Mouse (Mus musculus) stomach, embryonic 16.5 days (tissue): ENCODE results near the gene Sema6b. TPM values are rescaled to one million over a fixed set of nuclear protein-coding genes. Genes with fewer than 3 reads are reported as not detected.

Source experiments
- ATAC-seq: fragments of 200-750 bp; cut with Nextera tagmentation; 2 replicates; pipeline ENCODE4 v1.8.0; 2017; ENCODE audit warnings: moderate number of reproducible peaks, moderate TSS enrichment; ENCODE audit not compliant: insufficient read depth, low FRiP score
- H3K27ac ChIP-seq: fragments of 300-500 bp; sonication (generic); 2 replicates; pipeline ENCODE4 v1.5.1; 2014; ENCODE audit warnings: low read length
- H3K27me3 ChIP-seq: fragments of 300-500 bp; sonication (generic); 2 replicates; pipeline ENCODE4 v1.6.1; 2014; ENCODE audit warnings: low read length, control low read depth, mixed read lengths; ENCODE audit not compliant: control insufficient read depth, insufficient read depth
- H3K36me3 ChIP-seq: fragments of 300-500 bp; sonication (generic); 2 replicates; pipeline ENCODE4 v1.6.1; 2014; ENCODE audit warnings: low read length; ENCODE audit not compliant: control insufficient read depth, insufficient read depth
- H3K4me1 ChIP-seq: fragments of 300-500 bp; sonication (generic); 2 replicates; pipeline ENCODE4 v1.6.1; 2014; ENCODE audit warnings: low read length, control low read depth, mixed read lengths; ENCODE audit not compliant: control insufficient read depth, insufficient read depth
- H3K4me2 ChIP-seq: fragments of 300-500 bp; sonication (generic); 2 replicates; pipeline ENCODE4 v1.6.1; 2014; ENCODE audit warnings: low read depth, low read length, mixed read lengths
- H3K4me3 ChIP-seq: fragments of 300-500 bp; sonication (generic); replicated peaks from 2 replicates; pipeline ENCODE4 v1.5.1; 2014; ENCODE audit warnings: mild to moderate bottlenecking, low read length
- H3K9ac ChIP-seq: fragments of 300-500 bp; sonication (generic); 2 replicates; pipeline ENCODE4 v1.6.1; 2014; ENCODE audit warnings: low read length
- H3K9me3 ChIP-seq: fragments of 300-500 bp; sonication (generic); replicated peaks from 2 replicates; pipeline ENCODE4 v1.6.1; 2016; ENCODE audit warnings: low read length, control low read depth; ENCODE audit not compliant: control insufficient read depth
- WGBS: fragments of 180-500 bp; shearing (Covaris S2); extraction: QIAGEN DNeasy Blood & Tissue Kit; methylation state at CpG from one replicate; pipeline ENCODE4 v1.1.7; 2014; 5-methylcytosine and 5-hydroxymethylcytosine counted together
- polyA plus RNA-seq: library from polyadenylated mRNA; unstranded; fragments of >200 nt; fragmentation: Nextera tagmentation; extraction: Ambion mirVana; gene quantifications from 2 replicates; pipeline ENCODE4 v1.2.1, GENCODE M21; 2015

Gene Sema6b
- 0.50 and 0.71 TPM in 2 replicates for polyA plus RNA-seq

DNA sequence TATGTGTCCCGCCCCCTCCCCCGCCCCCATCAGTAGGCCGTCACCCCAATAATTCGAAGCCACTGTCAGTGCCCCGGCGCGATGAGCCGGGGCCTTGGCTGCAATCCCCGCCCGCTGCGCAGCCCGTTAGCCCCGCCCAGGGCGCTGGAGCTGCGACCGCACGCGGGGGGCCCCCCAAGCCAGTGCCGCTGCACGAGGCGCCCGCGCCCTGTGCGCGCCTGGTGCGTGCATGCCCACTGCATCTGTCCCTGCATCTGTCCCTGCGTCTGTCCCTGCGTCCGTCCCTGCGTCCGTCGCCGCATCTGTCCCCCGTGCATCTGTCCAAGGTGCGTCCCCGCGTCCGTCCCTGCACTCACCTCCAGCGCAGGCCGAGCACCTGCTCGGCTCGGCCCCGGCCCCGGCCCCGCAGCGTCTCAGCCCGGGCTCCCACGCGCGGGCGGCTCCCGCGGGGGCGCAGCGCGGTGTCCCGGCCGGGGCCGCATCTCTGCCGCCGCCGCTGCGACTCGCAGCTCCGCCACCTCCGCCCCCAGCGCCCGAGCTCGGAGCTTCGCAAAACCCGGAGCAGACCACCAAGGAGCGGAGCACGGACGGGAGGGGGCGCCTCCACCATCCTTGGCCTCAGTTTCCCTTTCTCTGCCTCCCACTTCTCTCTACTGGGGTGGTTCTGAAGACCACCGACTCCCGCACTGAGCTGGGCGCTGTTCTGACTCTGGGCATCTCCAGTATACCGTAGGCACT is at the start of gene Sema6b:
Gene Sema6b (minus strand): TSS at position 486 of the 738 bp plus-strand sequence.
- Histone ChIP-seq H3K36me3 (no peaks in the 10 kb centered on the region), H3K9ac (peak within 1 kb of the TSS; percentile 69), H3K27me3 (peaks cover 35% of the 10 kb centered on the region), H3K4me2 (peak within 1 kb of the TSS; percentile 99), H3K4me3 (peak within 1 kb of the TSS; percentile 63), H3K9me3 (no peaks in the 10 kb centered on the region), H3K4me1 (peaks cover 17% of the 10 kb centered on the region), H3K27ac (no peak within 1 kb of the TSS)
- WGBS, result 2% methylated on average over 79 of the region's 79 CpGs
- ATAC-seq, result peak; percentile 7; the same call in 1 of the 2 replicates

DNA sequence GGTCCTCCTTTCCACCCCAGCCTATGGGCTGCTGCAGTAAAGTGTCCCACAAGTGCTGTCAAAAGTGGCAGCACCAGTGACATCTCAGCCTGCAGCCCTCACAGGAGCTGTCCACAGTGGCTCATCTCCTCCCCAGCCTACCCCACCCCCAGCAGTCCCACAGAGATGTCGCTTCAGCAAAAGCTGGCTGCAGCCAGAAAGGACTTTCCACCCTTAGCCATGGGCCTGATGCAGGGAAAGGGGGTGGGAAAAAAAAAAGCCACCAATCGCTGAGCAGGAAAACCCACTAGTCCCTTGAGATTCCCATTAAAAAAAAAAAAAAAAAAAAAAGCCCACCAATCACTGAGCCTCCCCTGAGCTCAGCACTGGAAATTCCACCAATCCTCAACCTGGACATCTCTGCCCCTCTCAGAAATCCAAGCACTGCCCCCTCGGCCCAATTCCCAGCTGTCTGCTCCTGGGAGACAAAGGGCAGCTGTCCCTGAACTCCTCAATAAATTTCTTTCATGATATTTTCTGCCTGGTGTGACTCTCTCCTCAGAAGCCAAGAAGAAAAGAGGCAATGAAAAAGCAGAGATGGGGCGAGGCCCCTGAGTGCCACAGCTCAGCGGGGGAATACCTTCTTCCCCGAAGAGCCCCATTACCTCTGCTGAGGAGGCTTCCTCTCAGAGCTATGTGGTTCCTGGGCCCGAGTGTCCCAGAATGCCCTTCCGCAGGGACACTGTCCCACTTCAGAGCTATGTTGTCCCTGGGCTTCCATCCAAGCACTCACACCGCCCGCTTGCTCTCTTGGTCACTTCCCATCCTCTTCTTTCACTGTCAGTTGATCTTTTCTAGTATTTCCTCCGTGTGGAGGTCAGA is 45.4 kb upstream of the Sema6b start:
- Histone ChIP-seq H3K27me3 (no peaks in the 10 kb centered on the region), H3K4me1 (peaks cover 23% of the 10 kb centered on the region), H3K9ac (peak overlapping the region; percentile 53), H3K36me3 (peaks cover 15% of the 10 kb centered on the region; the same call in 1 of the 2 replicates), H3K4me3 (no peak overlapping the region), H3K4me2 (peak overlapping the region; percentile 93; the same call in 1 of the 2 replicates), H3K27ac (peak overlapping the region; percentile 90), H3K9me3 (no peaks in the 10 kb centered on the region)
- WGBS, result 32% methylated on average over 11 of the region's 11 CpGs
- peak; percentile 78 for ATAC-seq

DNA sequence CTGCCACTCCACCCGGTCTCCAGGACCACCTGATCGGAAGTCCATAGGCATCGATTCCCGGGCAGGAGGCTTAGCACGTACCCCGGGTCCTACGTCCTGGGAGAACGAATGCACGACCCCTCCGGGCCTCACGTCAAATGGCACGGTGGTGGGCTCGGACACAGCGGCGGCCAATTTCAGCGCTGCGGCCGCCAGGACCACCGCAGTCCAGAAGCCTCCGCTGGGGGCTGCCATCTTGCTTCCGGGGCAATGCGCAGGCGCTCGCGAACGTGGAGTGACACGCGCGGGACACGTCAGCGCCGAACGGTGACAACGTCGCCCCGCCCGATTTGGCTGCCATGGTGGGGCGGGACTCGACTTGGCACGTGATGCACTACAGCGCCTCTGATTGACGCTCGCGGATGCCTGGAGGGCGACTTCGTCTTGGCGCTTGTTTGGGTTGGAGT is 43.5 kb upstream of the Sema6b start, which contains the start of gene Mydgf:
Gene Mydgf (minus strand): TSS at position 263 of the 446 bp plus-strand sequence.
- WGBS, result 0% methylated on average over 47 of the region's 47 CpGs
- peak; percentile 92 for ATAC-seq
- 0 out of 2 replicates have a peak, but pooled peaks cover 7% of the 10 kb centered on the region for H3K36me3 ChIP-seq
- peak within 1 kb of the TSS; percentile 77 for H3K27ac ChIP-seq
- H3K27me3 ChIP-seq, result no peaks in the 10 kb centered on the region
- H3K4me1 ChIP-seq, result peaks cover 23% of the 10 kb centered on the region
- no peaks in the 10 kb centered on the region for H3K9me3 ChIP-seq
- H3K4me2 ChIP-seq, result peak within 1 kb of the TSS; percentile 93
- H3K9ac ChIP-seq, result peak within 1 kb of the TSS; percentile 85
- H3K4me3 ChIP-seq, result peak within 1 kb of the TSS; percentile 82

- ATAC-seq, result peak; percentile 21; the same call in 1 of the 2 replicates
- Histone ChIP-seq H3K36me3 (peaks cover 6% of the 10 kb centered on the region; the same call in 1 of the 2 replicates), H3K4me2 (peak overlapping the region; percentile 93), H3K27me3 (no peaks in the 10 kb centered on the region), H3K4me1 (peaks cover 23% of the 10 kb centered on the region), H3K27ac (peak overlapping the region; percentile 72), H3K9ac (peak overlapping the region; percentile 85), H3K9me3 (no peaks in the 10 kb centered on the region), H3K4me3 (peak overlapping the region; percentile 82)
- WGBS, result 3% methylated on average over 14 of the region's 14 CpGs
Measured at GRCm38 (mm10) chr17:56182975-56183657, 43.0 kb upstream of the Sema6b start.

DNA sequence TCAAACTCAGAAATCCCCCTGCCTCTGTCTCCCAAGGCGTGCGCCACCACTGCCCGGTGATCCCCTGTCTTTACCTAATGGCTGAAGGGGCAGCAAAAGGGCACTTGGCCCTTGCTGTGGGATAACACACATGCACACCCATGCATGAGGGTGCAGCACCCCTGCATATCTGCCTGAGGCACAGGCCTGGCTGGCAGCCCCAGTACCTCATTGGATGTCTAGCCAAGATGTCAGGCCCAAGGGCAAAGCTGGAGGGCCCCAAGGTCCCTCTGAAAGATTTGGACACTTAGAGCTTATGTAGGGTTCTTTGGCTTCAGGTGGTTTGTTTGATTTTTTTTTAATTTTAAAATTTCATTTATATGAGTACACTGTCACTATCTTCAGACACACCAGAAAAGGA is 35.3 kb upstream of the Sema6b start:
- Histone ChIP-seq H3K4me3 (no peak overlapping the region), H3K9me3 (no peaks in the 10 kb centered on the region), H3K36me3 (peaks cover 18% of the 10 kb centered on the region), H3K4me2 (no peak overlapping the region), H3K27ac (no peak overlapping the region), H3K9ac (no peak overlapping the region), H3K27me3 (no peaks in the 10 kb centered on the region), H3K4me1 (no peaks in the 10 kb centered on the region)
- ATAC-seq, result no peak
- 92% methylated on average over 3 of the region's 3 CpGs for WGBS

- ATAC-seq, result no peak
- no peaks in the 10 kb centered on the region for H3K9me3 ChIP-seq
- no peaks in the 10 kb centered on the region for H3K4me1 ChIP-seq
- no peak overlapping the region for H3K27ac ChIP-seq
- no peaks in the 10 kb centered on the region for H3K27me3 ChIP-seq
- H3K4me3 ChIP-seq, result no peak overlapping the region
- H3K36me3 ChIP-seq, result peaks cover 18% of the 10 kb centered on the region
- H3K4me2 ChIP-seq, result no peak overlapping the region
- H3K9ac ChIP-seq, result no peak overlapping the region
- 57% methylated on average over 10 of the region's 10 CpGs for WGBS
Measured at GRCm38 (mm10) chr17:56173401-56174046, 33.4 kb upstream of the Sema6b start.

DNA sequence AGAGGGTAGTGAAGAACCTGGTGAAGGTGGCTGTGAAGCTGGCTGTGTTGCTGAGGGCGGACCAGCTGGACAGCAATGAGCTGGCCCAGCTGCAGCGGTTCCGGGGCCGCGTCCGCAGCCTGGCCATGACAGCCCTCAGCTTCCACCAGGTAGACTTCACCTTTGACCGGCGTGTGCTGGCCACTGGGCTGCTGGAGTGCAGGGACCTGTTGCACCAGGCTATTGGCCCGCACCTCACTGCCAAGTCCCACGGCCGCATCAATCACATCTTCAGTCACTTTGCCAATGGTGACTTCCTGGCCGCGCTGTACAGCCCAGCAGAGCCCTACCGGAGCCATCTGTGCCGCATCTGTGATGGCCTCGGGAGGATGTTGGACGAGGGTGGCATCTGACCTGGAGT is 31.7 kb upstream of the Sema6b start:
- Histone ChIP-seq H3K4me3 (no peak overlapping the region), H3K9me3 (no peaks in the 10 kb centered on the region), H3K27me3 (no peaks in the 10 kb centered on the region), H3K27ac (no peak overlapping the region), H3K36me3 (peaks cover 8% of the 10 kb centered on the region; the same call in 1 of the 2 replicates), H3K4me1 (no peaks in the 10 kb centered on the region), H3K4me2 (no peak overlapping the region), H3K9ac (no peak overlapping the region)
- no peak for ATAC-seq
- WGBS, result 89% methylated on average over 17 of the region's 17 CpGs

GRCm38 (mm10) chr17:56171456-56171855 is 31.3 kb upstream of the Sema6b start:
- peaks cover 4% of the 10 kb centered on the region; the same call in 1 of the 2 replicates for H3K36me3 ChIP-seq
- no peak overlapping the region for H3K4me3 ChIP-seq
- H3K9ac ChIP-seq, result no peak overlapping the region
- H3K4me1 ChIP-seq, result no peaks in the 10 kb centered on the region
- no peak overlapping the region for H3K4me2 ChIP-seq
- H3K27ac ChIP-seq, result no peak overlapping the region
- no peak for ATAC-seq
- H3K9me3 ChIP-seq, result no peaks in the 10 kb centered on the region
- no peaks in the 10 kb centered on the region for H3K27me3 ChIP-seq
- 73% methylated on average over 9 of the region's 9 CpGs for WGBS
